Mouse (Mus musculus): ENCODE results near the gene Stxbp4. TPM values are rescaled to one million over a fixed set of nuclear protein-coding genes. Genes with fewer than 3 reads are reported as not detected.

The Stxbp4 gene
- total and polyA plus RNA-seq, 2 experiments from 2014 or later: 8.1 to 10.5 TPM

DNA sequence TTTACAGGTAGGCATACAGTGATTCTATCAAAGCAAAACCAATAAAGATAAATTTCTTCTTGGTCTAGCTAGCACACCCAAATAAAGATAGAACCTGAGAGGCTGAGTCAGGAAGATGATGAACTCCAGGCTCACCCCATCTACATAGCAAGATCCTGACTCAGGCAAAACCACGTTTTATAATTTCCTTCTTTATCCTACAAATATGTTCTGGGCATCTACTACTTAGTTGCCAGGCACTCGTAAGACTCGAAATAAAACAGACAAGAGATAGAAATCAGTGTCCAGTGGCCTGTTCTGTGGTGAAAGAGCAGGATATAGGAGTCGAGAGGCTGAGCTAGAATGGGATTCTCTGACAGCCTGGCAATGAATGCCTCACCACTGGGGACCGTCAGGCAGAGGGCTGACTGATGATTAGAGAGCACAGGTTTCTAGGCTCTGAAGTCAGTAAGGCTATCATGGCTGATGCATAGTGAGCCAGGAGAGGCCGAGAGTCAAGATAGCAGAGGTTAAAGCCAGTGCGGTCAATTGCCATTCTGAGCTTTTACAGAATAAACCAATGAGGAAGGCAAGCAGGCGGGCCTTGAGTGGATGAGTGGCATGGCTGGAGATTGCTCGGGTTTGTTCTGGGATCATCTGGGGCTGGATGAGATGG is 12.5 kb upstream of the Stxbp4 start:
- H3K9ac ChIP-seq: no peak overlapping the region; the same call in 1 of the 2 replicates
- H3K9me3 ChIP-seq (ENCODE audit: low read length): no peaks in the 10 kb centered on the region
- no peak overlapping the region for H3K4me3 ChIP-seq (ENCODE audit: low read depth, low read length)
- H3K36me3 ChIP-seq (ENCODE audit: insufficient read depth): peaks cover 20% of the 10 kb centered on the region
- no peak for TF ChIP-seq CTCF (IDR thresholded peaks at IDR 0.05; ENCODE audit: low read depth)
- no peaks in the 10 kb centered on the region for H3K4me1 ChIP-seq (ENCODE audit: insufficient read depth)
- WGBS: 82% methylated on average over 9 of the region's 9 CpGs
- no peaks in the 10 kb centered on the region for H3K27me3 ChIP-seq (ENCODE audit: insufficient read depth, low read length)
- no peak overlapping the region for H3K27ac ChIP-seq (ENCODE audit: low read depth, low read length)
- H3K4me2 ChIP-seq (ENCODE audit: low read depth): no peak overlapping the region
- DNase-seq: no peak
- no peak for ATAC-seq

DNA sequence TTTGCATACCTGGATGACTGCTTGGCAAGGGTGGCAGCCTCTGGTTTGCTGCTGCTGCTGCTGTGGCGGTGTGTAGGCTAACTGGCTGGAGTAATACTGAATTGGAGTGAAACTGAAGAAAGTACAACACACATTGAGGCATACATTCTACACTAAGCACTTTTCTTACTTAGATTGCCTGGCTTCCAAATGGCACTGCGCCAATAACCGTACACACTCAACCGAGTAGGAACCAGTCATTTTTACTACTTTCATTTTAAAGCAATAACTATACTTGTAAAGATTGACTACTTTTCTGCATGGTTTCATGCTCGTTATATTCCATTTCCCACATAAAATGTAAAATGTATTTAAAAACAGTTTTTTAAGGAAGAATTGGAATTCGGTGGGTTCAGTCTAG is 11.9 kb upstream of the Stxbp4 start:
- Histone ChIP-seq H3K27me3 (ENCODE audit: insufficient read depth, low read length) (no peaks in the 10 kb centered on the region), H3K4me2 (ENCODE audit: low read depth) (no peak overlapping the region), H3K4me1 (ENCODE audit: insufficient read depth) (no peaks in the 10 kb centered on the region), H3K9ac (no peak overlapping the region), H3K27ac (ENCODE audit: low read depth, low read length) (no peak overlapping the region), H3K9me3 (ENCODE audit: low read length) (no peaks in the 10 kb centered on the region), H3K36me3 (ENCODE audit: insufficient read depth) (peaks cover 26% of the 10 kb centered on the region), H3K4me3 (ENCODE audit: low read depth, low read length) (no peak overlapping the region)
- no peak for ATAC-seq
- no peak for TF ChIP-seq CTCF (IDR thresholded peaks at IDR 0.05; ENCODE audit: low read depth)
- peak; percentile 22 for DNase-seq
- WGBS: 75% methylated on average over 6 of the region's 6 CpGs

DNA sequence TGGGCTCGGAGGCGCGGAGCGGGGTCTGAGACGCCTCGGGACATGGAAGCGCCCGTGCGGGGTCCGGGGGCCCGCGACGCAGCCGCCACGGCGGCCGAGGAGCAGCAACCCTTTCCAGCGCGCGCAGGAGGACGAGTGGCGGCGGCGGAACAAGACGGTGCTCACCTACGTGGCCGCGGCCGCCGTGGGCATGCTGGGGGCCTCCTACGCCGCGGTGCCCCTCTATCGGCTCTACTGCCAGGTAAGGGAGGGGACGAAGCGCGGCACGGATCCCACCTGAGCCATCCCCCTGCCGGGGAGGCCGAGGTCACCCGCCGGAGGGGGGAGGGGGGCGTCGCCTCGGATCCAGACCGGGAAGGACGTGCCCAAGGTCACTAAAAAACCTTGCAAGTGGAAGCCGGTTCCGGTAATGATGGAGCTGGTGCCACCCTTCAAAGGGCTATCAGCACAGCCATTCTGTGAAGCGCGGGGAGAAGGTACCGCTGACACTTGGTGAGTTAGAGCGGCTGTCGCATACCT is 487 bp upstream of the Stxbp4 start:
- peak overlapping the region; percentile 72 for H3K4me2 ChIP-seq (ENCODE audit: low read depth)
- peak; percentile 72 for ATAC-seq
- H3K4me3 ChIP-seq (ENCODE audit: low read depth, low read length): peak overlapping the region; percentile 93
- under 1% methylated on average over 48 of the region's 54 CpGs for WGBS
- H3K36me3 ChIP-seq (ENCODE audit: insufficient read depth): no peaks in the 10 kb centered on the region; the same call in 1 of the 2 replicates
- peak overlapping the region; percentile 95 for H3K27ac ChIP-seq (ENCODE audit: low read depth, low read length)
- peak; percentile 58 for DNase-seq
- no peaks in the 10 kb centered on the region for H3K9me3 ChIP-seq (ENCODE audit: low read length)
- no peaks in the 10 kb centered on the region for H3K27me3 ChIP-seq (ENCODE audit: insufficient read depth, low read length)
- TF ChIP-seq CTCF (IDR thresholded peaks at IDR 0.05; ENCODE audit: low read depth): no peak
- H3K4me1 ChIP-seq (ENCODE audit: insufficient read depth): peaks cover 8% of the 10 kb centered on the region; the same call in 1 of the 2 replicates
- peak overlapping the region; percentile 99 for H3K9ac ChIP-seq

DNA sequence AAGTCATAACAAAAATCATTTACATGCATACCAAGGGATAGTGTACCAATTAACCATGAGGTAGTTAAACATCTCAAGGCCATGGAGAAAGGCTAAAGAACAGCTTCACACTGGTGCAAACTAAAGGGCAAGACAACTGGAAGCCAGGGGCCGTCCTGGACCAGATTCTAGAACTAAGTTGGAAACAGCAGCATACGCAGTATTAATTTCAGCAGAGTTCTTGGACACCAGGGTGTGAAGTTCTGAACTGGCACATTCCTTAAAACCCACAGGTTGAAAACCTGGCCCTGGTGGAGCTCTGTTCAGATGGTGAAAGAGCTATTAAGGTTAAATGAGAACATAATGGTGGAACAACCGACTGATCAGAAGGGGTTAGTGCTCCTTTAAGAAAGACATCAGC is 3.2 kb downstream of the Stxbp4 start:
- no peak for ATAC-seq
- Histone ChIP-seq H3K9me3 (ENCODE audit: low read length) (no peaks in the 10 kb centered on the region), H3K4me2 (ENCODE audit: low read depth) (no peak overlapping the region), H3K9ac (no peak overlapping the region), H3K27me3 (ENCODE audit: insufficient read depth, low read length) (no peaks in the 10 kb centered on the region), H3K36me3 (ENCODE audit: insufficient read depth) (no peaks in the 10 kb centered on the region), H3K4me1 (ENCODE audit: insufficient read depth) (peaks cover 6% of the 10 kb centered on the region; the same call in 1 of the 2 replicates), H3K27ac (ENCODE audit: low read depth, low read length) (no peak overlapping the region), H3K4me3 (ENCODE audit: low read depth, low read length) (no peak overlapping the region)
- no peak for TF ChIP-seq CTCF (IDR thresholded peaks at IDR 0.05; ENCODE audit: low read depth)
- 96% methylated on average over 3 of the region's 3 CpGs for WGBS
- no peak for DNase-seq

DNA sequence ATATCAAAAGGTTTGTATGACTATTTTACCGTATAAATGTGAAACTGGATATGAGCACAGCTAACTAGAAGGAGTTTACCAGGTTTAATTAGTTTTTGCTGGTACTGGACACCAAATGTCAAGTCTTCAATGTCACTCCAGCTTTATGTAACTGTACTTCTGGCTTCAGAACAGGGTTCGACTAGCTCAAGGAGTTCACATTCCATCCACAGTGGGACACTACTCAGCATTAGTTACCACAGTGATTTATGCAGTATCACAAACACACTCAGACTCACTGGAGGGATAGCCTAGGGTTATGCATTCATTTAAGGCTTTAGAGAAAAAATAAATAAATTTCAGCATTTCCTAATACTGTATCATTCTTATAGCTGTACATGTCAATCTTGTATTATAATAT is 5.4 kb downstream of the Stxbp4 start:
- 0 out of 2 replicates have a peak, but pooled peaks cover 4% of the 10 kb centered on the region for H3K4me1 ChIP-seq (ENCODE audit: insufficient read depth)
- H3K4me3 ChIP-seq (ENCODE audit: low read depth, low read length): no peak overlapping the region
- H3K4me2 ChIP-seq (ENCODE audit: low read depth): no peak overlapping the region
- no peak for TF ChIP-seq CTCF (IDR thresholded peaks at IDR 0.05; ENCODE audit: low read depth)
- no peaks in the 10 kb centered on the region for H3K27me3 ChIP-seq (ENCODE audit: insufficient read depth, low read length)
- no peak overlapping the region for H3K27ac ChIP-seq (ENCODE audit: low read depth, low read length)
- DNase-seq (no peak), ATAC-seq (no peak)
- 80% methylated on average over 2 of the region's 2 CpGs for WGBS
- no peaks in the 10 kb centered on the region for H3K9me3 ChIP-seq (ENCODE audit: low read length)
- H3K9ac ChIP-seq: no peak overlapping the region
- H3K36me3 ChIP-seq (ENCODE audit: insufficient read depth): no peaks in the 10 kb centered on the region

DNA sequence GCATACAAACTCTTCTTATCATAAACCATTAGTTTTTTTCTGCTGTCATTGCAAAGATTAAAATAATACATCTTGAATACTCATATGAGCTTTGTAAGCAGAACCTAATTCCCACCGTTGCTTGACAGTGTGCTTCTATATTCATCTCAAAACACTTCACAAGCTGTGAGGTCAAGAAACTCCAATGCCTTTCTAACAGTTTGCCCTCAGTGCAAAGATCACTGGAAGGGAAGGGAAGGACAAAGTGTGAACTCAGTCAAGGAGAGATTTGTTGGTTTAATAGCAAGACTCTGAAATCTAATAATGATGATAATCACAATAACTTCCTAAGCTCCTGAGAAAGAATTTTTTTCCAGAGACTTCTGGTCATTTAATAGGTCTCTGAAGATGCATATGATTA is 10.1 kb downstream of the Stxbp4 start:
- H3K4me1 ChIP-seq (ENCODE audit: insufficient read depth): no peaks in the 10 kb centered on the region
- H3K36me3 ChIP-seq (ENCODE audit: insufficient read depth): no peaks in the 10 kb centered on the region
- H3K9me3 ChIP-seq (ENCODE audit: low read length): no peaks in the 10 kb centered on the region
- ATAC-seq (no peak), DNase-seq (no peak)
- no peaks in the 10 kb centered on the region for H3K27me3 ChIP-seq (ENCODE audit: insufficient read depth, low read length)
- TF ChIP-seq CTCF (IDR thresholded peaks at IDR 0.05; ENCODE audit: low read depth): no peak
- H3K4me3 ChIP-seq (ENCODE audit: low read depth, low read length): no peak overlapping the region
- 80% methylated on average over 1 of the region's 1 CpGs for WGBS
- no peak overlapping the region for H3K27ac ChIP-seq (ENCODE audit: low read depth, low read length)
- no peak overlapping the region for H3K4me2 ChIP-seq (ENCODE audit: low read depth)
- H3K9ac ChIP-seq: no peak overlapping the region

DNA sequence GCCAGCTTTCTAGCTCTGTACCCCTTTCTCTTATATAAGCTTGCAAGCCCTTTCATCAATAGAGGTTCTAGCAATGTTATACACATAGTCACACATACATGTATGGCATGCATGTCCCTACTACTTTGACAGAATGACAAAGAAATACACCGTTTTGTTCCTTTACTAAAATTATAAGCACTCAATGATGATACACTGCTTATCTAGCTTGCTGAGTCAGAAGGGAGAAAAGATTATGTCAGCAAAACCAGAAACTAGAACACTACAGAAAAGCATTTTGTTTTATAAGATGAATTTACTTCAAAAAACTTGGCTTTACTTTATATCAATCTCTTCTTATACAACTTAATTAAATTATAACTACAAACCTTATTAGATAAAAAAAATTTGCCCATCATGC is 12.7 kb downstream of the Stxbp4 start:
- WGBS: 91% methylated on average over 1 of the region's 1 CpGs
- no peak for DNase-seq

More for the DNA sequence above, 12.7 kb downstream of the Stxbp4 start:
- ATAC-seq: no peak
- H3K9ac ChIP-seq: no peak overlapping the region
- no peak for TF ChIP-seq CTCF (IDR thresholded peaks at IDR 0.05; ENCODE audit: low read depth)
- no peaks in the 10 kb centered on the region for H3K9me3 ChIP-seq (ENCODE audit: low read length)
- no peak overlapping the region for H3K27ac ChIP-seq (ENCODE audit: low read depth, low read length)
- H3K4me3 ChIP-seq (ENCODE audit: low read depth, low read length): no peak overlapping the region
- H3K4me2 ChIP-seq (ENCODE audit: low read depth): no peak overlapping the region
- no peaks in the 10 kb centered on the region for H3K4me1 ChIP-seq (ENCODE audit: insufficient read depth)
- H3K27me3 ChIP-seq (ENCODE audit: insufficient read depth, low read length): no peaks in the 10 kb centered on the region
- H3K36me3 ChIP-seq (ENCODE audit: insufficient read depth): peaks cover 3% of the 10 kb centered on the region; the same call in 1 of the 2 replicates

Measured in forebrain, postnatal 0 days (tissue).